Mouse (Mus musculus) hindbrain, embryonic 12.5 days (tissue): ENCODE data around the gene Zdhhc8. TPM values are rescaled to one million over a fixed set of nuclear protein-coding genes. Genes with fewer than 3 reads are reported as not detected.

Experiments
- ATAC-seq: fragments of 200-750 bp; cut with Nextera tagmentation; 2 replicates; pipeline ENCODE4 v1.8.0; 2017; ENCODE audit warnings: moderate TSS enrichment; ENCODE audit not compliant: low FRiP score
- H3K27ac ChIP-seq: fragments of 300-500 bp; sonication (generic); 2 replicates; pipeline ENCODE4 v1.5.1; 2016; ENCODE audit warnings: mild to moderate bottlenecking
- H3K27me3 ChIP-seq: fragments of 300-500 bp; sonication (generic); 2 replicates; pipeline ENCODE4 v1.6.1; 2016; ENCODE audit warnings: mild to moderate bottlenecking
- H3K36me3 ChIP-seq: fragments of 300-500 bp; sonication (generic); 2 replicates; pipeline ENCODE4 v1.6.1; 2016; ENCODE audit warnings: mild to moderate bottlenecking
- H3K4me1 ChIP-seq: fragments of 300-500 bp; sonication (generic); 2 replicates; pipeline ENCODE4 v1.6.1; 2016
- H3K4me2 ChIP-seq: fragments of 300-500 bp; sonication (generic); replicated peaks from 2 replicates; pipeline ENCODE4 v1.6.1; 2016; ENCODE audit warnings: mild to moderate bottlenecking
- H3K4me3 ChIP-seq: fragments of 300-500 bp; sonication (generic); 2 replicates; pipeline ENCODE4 v1.5.1; 2016; ENCODE audit warnings: mild to moderate bottlenecking
- H3K9ac ChIP-seq: fragments of 300-500 bp; sonication (generic); 2 replicates; pipeline ENCODE4 v1.6.1; 2016; ENCODE audit warnings: mild to moderate bottlenecking, moderate library complexity
- H3K9me3 ChIP-seq: fragments of 300-500 bp; sonication (generic); replicated peaks from 2 replicates; pipeline ENCODE4 v1.6.1; 2016; ENCODE audit warnings: mild to moderate bottlenecking
- WGBS: fragments of 180-500 bp; shearing (Covaris S2); methylation state at CpG from one replicate; pipeline ENCODE4 v1.1.7; 2016; 5-methylcytosine and 5-hydroxymethylcytosine counted together
- polyA plus RNA-seq: library from polyadenylated mRNA; unstranded; fragments of >200 nt; fragmentation: Nextera tagmentation; extraction: Ambion mirVana; gene quantifications from 2 replicates; pipeline ENCODE4 v1.2.1, GENCODE M21; 2016

Gene Zdhhc8
- 19.4 TPM in 2 replicates for polyA plus RNA-seq

DNA sequence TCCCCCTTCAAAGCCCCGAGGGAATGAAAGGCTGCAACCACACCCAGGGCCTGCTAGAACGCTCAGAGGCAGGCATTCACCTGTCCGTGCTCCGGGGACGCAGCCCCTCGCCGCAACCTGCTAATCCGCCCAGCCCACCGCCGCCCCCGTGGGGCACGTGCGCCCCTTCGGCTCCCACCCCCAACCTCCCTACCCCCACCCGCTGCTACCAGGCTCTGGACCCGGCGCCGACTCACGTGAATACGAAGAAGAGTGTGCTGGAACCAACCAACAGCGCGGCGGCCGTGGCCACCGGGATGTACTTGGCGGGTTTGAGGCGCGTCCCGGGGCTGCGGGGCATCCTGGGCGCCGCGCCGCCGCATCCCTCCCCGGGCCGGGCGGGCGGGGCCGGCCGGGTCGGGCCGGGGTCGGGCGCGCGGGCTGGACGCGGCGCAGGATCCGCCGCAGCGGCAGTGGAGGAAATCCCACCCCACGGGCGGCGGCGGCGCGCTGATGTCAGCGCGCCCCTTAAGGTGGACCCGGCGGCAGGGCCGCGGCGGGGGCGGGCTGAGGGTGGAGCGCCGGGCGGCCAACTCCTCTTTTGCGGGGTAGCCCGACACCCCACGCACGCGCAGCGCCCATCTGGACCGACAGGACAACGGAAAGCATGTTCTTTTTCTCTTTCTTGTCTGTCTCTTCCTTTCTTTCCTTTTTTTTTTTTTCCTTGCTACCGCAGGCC is at the start of gene Zdhhc8:
Zdhhc8 (minus strand) TSS at position 466 of the 718 bp plus-strand sequence.
- under 1% methylated on average over 60 of the region's 79 CpGs for WGBS
- no peaks in the 10 kb centered on the region for H3K9me3 ChIP-seq
- peak within 1 kb of the TSS; percentile 78 for H3K4me2 ChIP-seq
- no peaks in the 10 kb centered on the region for H3K27me3 ChIP-seq
- peak; percentile 80 for ATAC-seq
- peak within 1 kb of the TSS; percentile 92 for H3K27ac ChIP-seq
- H3K36me3 ChIP-seq, result peaks cover 19% of the 10 kb centered on the region
- H3K4me1 ChIP-seq, result peaks cover 31% of the 10 kb centered on the region
- H3K9ac ChIP-seq, result peak within 1 kb of the TSS; percentile 97
- peak within 1 kb of the TSS; percentile 87 for H3K4me3 ChIP-seq

DNA sequence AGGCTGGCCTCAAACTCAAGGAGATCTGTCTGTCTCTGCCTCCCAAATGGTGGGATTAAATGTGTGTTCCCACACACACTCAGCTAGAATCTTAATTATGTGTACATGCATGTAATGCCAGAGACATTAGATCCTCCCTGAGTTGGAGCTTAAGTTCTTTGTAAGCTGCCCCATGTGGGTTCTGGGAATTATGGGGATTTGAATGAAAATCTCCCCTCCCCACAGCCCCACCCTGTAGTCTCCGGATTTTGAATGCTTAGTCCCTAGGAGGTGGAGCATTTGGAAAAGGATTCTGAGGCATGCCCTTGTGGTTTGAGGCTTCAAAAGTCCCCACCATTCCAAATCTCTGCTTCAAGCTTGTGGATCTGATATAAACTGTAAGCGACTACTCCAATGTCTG is 40.2 kb upstream of the Zdhhc8 start:
- Histone ChIP-seq H3K27ac (no peak overlapping the region), H3K4me2 (no peak overlapping the region), H3K4me3 (no peak overlapping the region), H3K4me1 (no peaks in the 10 kb centered on the region), H3K36me3 (peaks cover 89% of the 10 kb centered on the region), H3K9ac (no peak overlapping the region), H3K9me3 (no peaks in the 10 kb centered on the region), H3K27me3 (no peaks in the 10 kb centered on the region)
- 94% methylated on average over 2 of the region's 2 CpGs for WGBS
- no peak for ATAC-seq

DNA sequence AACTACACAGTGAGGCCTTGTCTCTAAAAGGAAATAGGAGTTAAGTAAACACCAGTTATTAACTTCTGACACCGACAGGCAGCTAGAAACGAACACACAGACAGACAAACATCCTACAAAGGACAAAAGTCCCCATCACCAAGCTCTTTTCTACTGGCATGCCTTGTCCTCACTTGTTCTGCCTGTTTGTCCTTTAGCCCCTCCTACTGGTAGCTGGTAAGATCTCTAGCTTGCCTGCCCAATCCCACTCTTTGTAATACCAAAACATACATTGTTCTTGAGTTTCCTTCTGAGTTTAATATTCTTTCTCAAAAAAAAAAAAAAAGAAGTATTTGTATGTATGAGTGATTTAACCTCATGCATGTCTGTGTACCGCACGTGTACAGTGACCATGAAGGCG is 33.2 kb upstream of the Zdhhc8 start:
- Histone ChIP-seq H3K27ac (no peak overlapping the region), H3K9me3 (no peaks in the 10 kb centered on the region), H3K9ac (no peak overlapping the region), H3K36me3 (peaks cover 90% of the 10 kb centered on the region), H3K4me2 (no peak overlapping the region), H3K4me1 (no peaks in the 10 kb centered on the region), H3K27me3 (no peaks in the 10 kb centered on the region), H3K4me3 (no peak overlapping the region)
- 92% methylated on average over 5 of the region's 5 CpGs for WGBS
- no peak for ATAC-seq

DNA sequence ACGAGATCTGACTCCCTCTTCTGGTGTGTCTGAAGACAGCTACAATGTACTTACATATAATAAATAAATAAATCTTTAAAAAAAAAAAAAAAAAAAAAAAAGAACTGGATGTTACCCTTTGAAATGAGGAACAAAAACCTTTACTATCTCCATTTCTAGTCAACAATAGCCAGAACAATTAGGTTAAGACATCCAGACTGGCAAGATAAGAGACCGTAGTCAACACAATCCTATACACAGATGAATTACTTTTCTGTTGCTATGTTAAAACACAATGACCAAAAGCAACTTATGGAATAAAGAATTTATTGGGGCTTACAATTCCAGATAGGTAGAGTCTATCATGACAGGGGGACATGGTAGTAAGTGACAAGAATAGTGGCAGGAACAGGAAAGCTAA is 30.1 kb upstream of the Zdhhc8 start:
- Histone ChIP-seq H3K4me2 (no peak overlapping the region), H3K27ac (no peak overlapping the region), H3K27me3 (no peaks in the 10 kb centered on the region), H3K9me3 (no peaks in the 10 kb centered on the region), H3K36me3 (peaks cover 85% of the 10 kb centered on the region), H3K4me3 (no peak overlapping the region), H3K9ac (no peak overlapping the region), H3K4me1 (no peaks in the 10 kb centered on the region)
- 92% methylated on average over 2 of the region's 2 CpGs for WGBS
- no peak for ATAC-seq

DNA sequence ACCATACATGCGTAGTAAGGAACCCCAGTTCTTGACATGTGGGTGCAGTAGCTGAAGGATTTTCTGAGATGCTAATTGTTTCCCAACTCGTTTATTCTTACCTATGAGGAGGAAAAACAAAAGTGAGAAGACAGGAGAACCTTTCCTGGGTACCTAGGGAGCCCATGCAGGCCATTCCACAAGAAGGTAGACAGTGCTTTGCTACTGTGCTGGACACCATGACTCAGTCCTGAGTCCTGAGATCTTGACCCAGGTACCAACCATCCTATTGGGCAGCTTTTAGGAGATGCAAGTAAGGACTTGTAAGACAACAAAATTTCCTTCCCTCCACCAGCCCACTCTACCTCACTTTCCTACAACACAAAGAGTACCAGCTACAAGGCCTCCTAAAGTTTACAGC is 23.3 kb upstream of the Zdhhc8 start, which contains the start of gene Gm49776:
Gm49776 (minus strand) TSS at position 101 of the 400 bp plus-strand sequence.
- Histone ChIP-seq H3K9ac (no peak within 1 kb of the TSS), H3K27ac (no peak within 1 kb of the TSS), H3K36me3 (peaks cover 90% of the 10 kb centered on the region), H3K4me3 (no peak within 1 kb of the TSS), H3K9me3 (no peaks in the 10 kb centered on the region), H3K4me2 (no peak within 1 kb of the TSS), H3K27me3 (no peaks in the 10 kb centered on the region), H3K4me1 (no peaks in the 10 kb centered on the region)
- no peak for ATAC-seq
- 98% methylated on average over 2 of the region's 2 CpGs for WGBS

DNA sequence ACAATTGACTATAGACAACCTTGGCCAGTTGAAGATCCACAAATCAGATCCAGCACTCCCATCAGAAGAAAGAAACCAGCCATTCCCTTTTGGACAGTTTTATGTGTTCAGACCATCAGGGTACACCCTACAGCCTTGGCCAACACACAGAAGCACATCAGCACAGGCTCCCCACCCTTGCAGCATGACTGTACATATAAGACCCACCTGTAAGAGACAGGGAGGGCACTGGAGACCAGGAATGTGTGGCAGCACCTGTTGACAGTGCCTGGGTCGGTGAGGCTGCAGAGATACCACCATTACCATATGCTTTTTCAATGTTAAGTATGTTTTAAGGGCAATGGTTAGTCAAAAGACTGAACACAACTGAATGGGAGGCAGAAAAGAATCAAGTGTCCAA is 18.9 kb upstream of the Zdhhc8 start:
- Histone ChIP-seq H3K4me2 (no peak overlapping the region), H3K36me3 (peaks cover 81% of the 10 kb centered on the region), H3K4me3 (no peak overlapping the region), H3K9me3 (no peaks in the 10 kb centered on the region), H3K27me3 (no peaks in the 10 kb centered on the region), H3K4me1 (peaks cover 26% of the 10 kb centered on the region), H3K27ac (no peak overlapping the region), H3K9ac (no peak overlapping the region)
- ATAC-seq, result no peak
- WGBS, result 91% methylated on average over 1 of the region's 1 CpGs

DNA sequence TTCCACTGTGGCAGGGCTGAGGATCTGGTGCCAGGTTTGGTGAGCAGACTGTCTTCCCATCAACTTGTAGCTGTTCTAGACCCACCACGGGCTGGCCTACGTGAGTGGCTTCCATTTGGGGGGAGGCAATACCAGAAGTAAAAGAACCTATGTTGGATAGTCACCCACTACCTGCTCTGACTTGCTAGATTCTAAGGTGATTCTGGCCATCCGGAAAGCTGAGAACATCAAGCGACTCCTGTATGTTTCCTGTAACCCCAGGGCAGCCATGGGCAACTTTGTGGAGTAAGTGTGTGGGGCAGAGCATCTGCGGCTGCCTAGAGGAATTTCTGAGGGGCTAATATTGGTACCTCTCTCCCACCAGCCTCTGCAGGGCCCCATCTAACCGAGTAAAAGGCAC is 17.8 kb upstream of the Zdhhc8 start:
- ATAC-seq, result no peak
- no peak overlapping the region for H3K4me2 ChIP-seq
- H3K27ac ChIP-seq, result no peak overlapping the region
- H3K27me3 ChIP-seq, result no peaks in the 10 kb centered on the region
- no peaks in the 10 kb centered on the region for H3K9me3 ChIP-seq
- 90% methylated on average over 6 of the region's 6 CpGs for WGBS
- H3K4me3 ChIP-seq, result no peak overlapping the region
- H3K4me1 ChIP-seq, result peaks cover 26% of the 10 kb centered on the region
- peaks cover 71% of the 10 kb centered on the region for H3K36me3 ChIP-seq
- no peak overlapping the region for H3K9ac ChIP-seq

DNA sequence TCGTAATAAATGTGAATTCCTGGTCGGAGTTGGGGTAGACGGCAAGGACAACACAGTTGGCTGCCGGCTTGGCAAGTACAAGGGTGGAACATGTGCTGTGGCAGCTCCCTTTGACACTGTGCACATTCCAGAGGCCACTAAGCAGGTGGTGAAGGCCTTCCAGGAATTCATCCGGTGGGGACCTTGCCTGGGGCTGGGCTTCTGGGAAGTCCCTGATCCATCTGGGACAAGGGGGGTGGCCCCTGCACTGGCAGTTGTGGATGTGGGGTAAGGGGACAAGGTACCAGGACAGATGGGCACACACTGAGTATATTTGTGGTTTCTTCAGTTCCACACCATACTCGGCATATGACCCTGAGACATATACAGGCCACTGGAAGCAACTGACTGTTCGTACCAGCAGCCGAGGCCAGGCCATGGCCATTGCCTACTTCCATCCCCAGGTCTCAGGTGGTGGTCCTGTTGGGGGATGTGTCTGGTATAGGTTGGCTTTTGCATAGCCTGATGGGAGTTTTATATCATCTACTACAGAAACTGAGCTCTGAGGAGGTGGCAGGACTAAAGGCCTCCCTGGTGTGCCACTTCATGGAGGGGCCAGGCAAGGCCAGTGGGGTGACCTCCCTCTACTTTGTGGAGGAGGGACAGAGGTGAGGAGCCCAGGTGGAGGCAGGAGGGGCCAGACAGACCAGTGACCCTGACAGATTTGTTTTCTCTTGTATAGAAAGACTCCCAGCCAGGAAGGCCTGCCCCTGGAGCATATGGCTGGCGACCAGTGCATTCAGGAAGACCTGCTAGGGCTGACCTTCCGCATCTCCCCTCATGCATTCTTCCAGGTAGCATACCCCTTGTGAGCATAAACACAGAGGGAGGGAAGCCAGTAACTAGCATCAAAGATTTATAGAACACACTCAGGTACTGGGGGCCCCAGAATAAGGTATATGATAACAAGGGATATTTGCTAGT is 16.2 kb upstream of the Zdhhc8 start:
- ATAC-seq, result no peak
- no peaks in the 10 kb centered on the region for H3K9me3 ChIP-seq
- H3K27ac ChIP-seq, result no peak overlapping the region
- peaks cover 38% of the 10 kb centered on the region for H3K4me1 ChIP-seq
- peak overlapping the region; percentile 88 for H3K4me2 ChIP-seq
- peaks cover 61% of the 10 kb centered on the region for H3K36me3 ChIP-seq
- H3K27me3 ChIP-seq, result no peaks in the 10 kb centered on the region
- H3K9ac ChIP-seq, result no peak overlapping the region; the same call in none of the 2 replicates
- WGBS, result 72% methylated on average over 10 of the region's 10 CpGs
- peak overlapping the region; percentile 86; the same call in 1 of the 2 replicates for H3K4me3 ChIP-seq

DNA sequence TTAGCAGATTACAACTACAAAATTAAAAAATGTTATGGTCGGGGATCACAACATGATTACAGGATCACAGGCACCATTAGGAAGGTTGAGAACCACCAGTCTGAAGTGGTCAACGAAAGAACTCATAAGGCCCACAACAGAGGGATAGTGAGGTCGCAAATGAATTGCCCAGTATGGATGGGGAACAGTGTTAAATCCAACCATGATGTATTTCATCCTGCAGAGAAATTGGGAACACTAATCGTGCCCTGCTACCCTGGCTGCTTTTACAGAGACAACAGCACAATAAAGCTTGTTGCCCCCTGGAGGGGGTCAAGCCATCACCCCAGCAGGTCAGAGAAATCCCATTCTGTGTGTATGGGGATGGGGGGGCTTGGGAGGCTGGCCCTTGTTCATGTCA is 15.3 kb upstream of the Zdhhc8 start:
- no peaks in the 10 kb centered on the region for H3K27me3 ChIP-seq
- ATAC-seq, result no peak
- H3K27ac ChIP-seq, result no peak overlapping the region
- 64% methylated on average over 4 of the region's 4 CpGs for WGBS
- peaks cover 38% of the 10 kb centered on the region for H3K4me1 ChIP-seq
- peak overlapping the region; percentile 88 for H3K4me2 ChIP-seq
- H3K9me3 ChIP-seq, result no peaks in the 10 kb centered on the region
- H3K4me3 ChIP-seq, result peak overlapping the region; percentile 86
- peaks cover 62% of the 10 kb centered on the region for H3K36me3 ChIP-seq
- H3K9ac ChIP-seq, result peak overlapping the region; percentile 89

DNA sequence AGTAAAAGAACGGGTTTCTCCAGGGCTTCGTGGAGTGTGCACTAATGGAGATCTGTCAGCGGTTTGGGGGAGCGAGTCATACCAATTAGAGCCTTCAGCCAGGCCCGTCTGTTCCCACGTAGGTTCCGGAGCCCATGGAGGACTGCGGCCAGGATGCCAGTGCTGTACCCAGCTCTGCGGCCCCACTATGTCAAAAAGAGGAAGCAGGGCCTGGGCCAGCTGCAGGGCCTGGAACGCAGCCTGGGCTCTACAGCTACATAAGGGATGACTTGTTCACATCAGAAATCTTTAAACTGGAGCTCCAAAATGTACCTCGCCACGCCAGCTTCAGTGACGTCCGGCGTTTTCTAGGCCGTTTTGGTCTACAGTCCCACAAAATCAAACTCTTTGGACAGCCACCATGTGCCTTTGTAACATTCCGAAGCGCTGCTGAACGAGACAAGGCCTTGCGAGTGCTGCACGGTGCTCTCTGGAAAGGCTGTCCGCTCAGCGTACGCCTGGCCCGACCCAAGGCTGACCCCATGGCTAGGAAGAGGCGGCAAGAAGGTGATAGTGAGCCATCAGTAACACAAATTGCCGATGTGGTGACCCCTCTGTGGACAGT is 14.5 kb upstream of the Zdhhc8 start:
- WGBS, result 9% methylated on average over 27 of the region's 27 CpGs
- Histone ChIP-seq H3K4me3 (peak overlapping the region; percentile 86), H3K4me2 (peak overlapping the region; percentile 88), H3K9me3 (no peaks in the 10 kb centered on the region), H3K9ac (peak overlapping the region; percentile 89), H3K4me1 (peaks cover 38% of the 10 kb centered on the region), H3K27ac (peak overlapping the region; percentile 92), H3K27me3 (no peaks in the 10 kb centered on the region), H3K36me3 (peaks cover 63% of the 10 kb centered on the region)
- peak; percentile 36 for ATAC-seq

DNA sequence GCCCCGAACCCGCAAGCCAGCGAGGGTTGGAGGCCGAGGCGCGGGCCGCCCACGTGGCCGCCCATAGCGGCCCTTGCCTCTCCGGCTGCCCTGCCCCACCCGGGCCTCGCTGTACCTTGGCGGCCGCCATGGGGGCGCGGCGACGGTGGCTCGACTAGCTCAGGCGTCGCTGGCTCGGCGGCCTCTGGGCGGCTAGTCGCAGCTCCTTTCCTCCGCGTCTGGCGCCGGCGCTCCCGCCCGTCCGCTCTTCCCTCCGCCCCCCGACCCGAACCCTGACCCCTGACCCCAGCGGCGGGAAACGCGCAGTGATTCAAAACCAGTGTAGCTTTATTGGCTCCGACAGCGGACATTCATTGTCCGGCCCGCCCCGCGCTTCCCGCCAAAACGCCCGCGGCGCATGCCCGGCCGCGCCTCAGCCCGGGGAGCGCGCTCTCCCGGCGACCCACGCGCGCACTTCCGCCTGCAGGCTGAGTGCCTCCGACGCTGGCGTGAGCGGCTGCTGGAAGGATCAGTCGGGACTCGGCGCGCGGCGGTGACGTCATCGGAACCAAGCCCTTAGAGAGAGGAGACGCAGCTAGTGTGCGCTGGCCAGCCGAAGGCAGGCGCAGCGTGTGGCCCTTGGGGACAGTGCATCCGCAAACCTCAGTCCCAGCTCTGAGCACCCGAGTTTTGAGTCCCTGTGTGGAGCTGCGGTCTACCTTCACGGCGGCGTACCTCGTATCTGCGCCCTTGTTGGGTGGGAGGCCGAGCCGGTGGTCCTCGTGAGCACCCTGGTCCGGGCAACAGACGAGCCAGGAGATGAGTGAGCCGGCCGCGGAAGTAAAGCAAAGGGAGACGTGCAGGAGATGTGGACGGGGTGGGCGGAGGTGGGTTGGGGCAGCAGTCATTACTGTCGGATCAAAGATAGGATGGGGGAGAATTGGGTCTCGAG is 13.8 kb upstream of the Zdhhc8 start, which contains the start of the genes Trmt2a and Ranbp1:
Trmt2a (plus strand) TSS at position 247 of the 931 bp plus-strand sequence.
Ranbp1 (minus strand) TSS at position 300 of the 931 bp plus-strand sequence.
- Histone ChIP-seq H3K27ac (peak within 1 kb of the TSS; percentile 92), H3K9me3 (no peaks in the 10 kb centered on the region), H3K4me2 (peak within 1 kb of the TSS; percentile 88), H3K36me3 (peaks cover 63% of the 10 kb centered on the region), H3K27me3 (no peaks in the 10 kb centered on the region), H3K4me1 (peaks cover 38% of the 10 kb centered on the region), H3K4me3 (peak within 1 kb of the TSS; percentile 86), H3K9ac (peak within 1 kb of the TSS; percentile 89)
- peak; percentile 97 for ATAC-seq
- WGBS, result under 1% methylated on average over 98 of the region's 102 CpGs
